Mouse (Mus musculus) c-Kit-positive CD71-positive TER-119-positive erythroid progenitor cells, embryonic 14.5 days (primary cell): ENCODE results near the gene Gm28171.
"Not testable (repeated sequence)": the region's sequence is repeated elsewhere in the genome, so short reads cannot be mapped to it uniquely, and the experiment has no call there.

Experiments
- DNase-seq: peaks from one replicate; pipeline ENCODE4 v3.0.0-alpha.2; 2013; ENCODE audit warnings: low spot score

Gene Gm28171

DNA sequence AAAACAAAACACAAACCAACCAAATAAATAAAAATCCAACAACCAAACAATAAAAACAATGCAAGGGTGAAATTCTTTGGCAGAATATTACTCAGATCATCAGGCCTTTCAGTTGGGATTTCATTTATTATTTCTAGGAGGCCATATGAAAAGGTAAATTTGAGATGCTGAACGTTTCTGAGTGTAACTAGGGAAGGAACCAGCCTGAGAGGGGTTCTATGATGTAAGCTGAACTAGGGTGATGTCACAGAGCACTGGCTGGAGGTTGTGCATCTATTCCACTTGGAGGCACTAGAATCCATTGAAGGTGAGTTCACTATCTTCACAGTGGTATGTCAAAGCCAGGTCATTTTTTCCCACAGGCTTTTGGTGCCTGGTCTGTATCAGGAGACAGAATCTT, at the start of gene Gm28171:
TSS of gene Gm28171 (plus strand) at position 301 of the 400 bp plus-strand sequence.
- DNase-seq, result not testable (repeated sequence)
